Mouse (Mus musculus) kidney, adult 2 months (tissue): ENCODE data around the gene Cfap221. TPM values are rescaled to one million over a fixed set of nuclear protein-coding genes. Genes with fewer than 3 reads are reported as not detected.
A peak's percentile ranks its signal among the peaks of the same experiment; 100 is the strongest.

ENCODE experiments used
- DNase-seq: peaks from one replicate; pipeline ENCODE4 v3.0.0; 2021
- H3K27ac ChIP-seq: fragments of 200-500 bp; 2 replicates; pipeline ENCODE4 v1.5.1; 2012; ENCODE audit warnings: low read depth, low read length, control low read depth, inconsistent platforms; ENCODE audit not compliant: insufficient read depth
- H3K27me3 ChIP-seq: fragments of 200-500 bp; replicated peaks from 2 replicates; pipeline ENCODE4 v1.6.1; 2012; ENCODE audit warnings: mild to moderate bottlenecking, moderate library complexity, low read length, inconsistent platforms; ENCODE audit not compliant: control insufficient read depth, insufficient read depth
- H3K36me3 ChIP-seq: fragments of 200-500 bp; 2 replicates; pipeline ENCODE4 v1.6.1; 2012; ENCODE audit warnings: mild to moderate bottlenecking, moderate library complexity, low read length, inconsistent platforms; ENCODE audit not compliant: control insufficient read depth, insufficient read depth
- H3K4me1 ChIP-seq: fragments of 200-500 bp; 2 replicates; pipeline ENCODE4 v1.6.1; 2011; ENCODE audit warnings: low read length; ENCODE audit not compliant: control insufficient read depth, insufficient read depth
- H3K4me3 ChIP-seq: fragments of 200-500 bp; 2 replicates; pipeline ENCODE4 v1.5.1; 2011; ENCODE audit warnings: mild to moderate bottlenecking, low read depth, low read length, control low read depth; ENCODE audit not compliant: insufficient read depth
- CTCF ChIP-seq: fragments of 200-500 bp; conservative IDR thresholded peaks from 2 replicates; pipeline ENCODE4 v1.5.1; 2011; ENCODE audit warnings: low read depth, mild to moderate bottlenecking, control low read depth, low read length, moderate library complexity, mixed read lengths; ENCODE audit not compliant: insufficient read depth, insufficient read length
- POLR2A ChIP-seq: fragments of 200-500 bp; IDR thresholded peaks from one replicate; pipeline ENCODE4 v1.6.1; 2011; ENCODE audit warnings: low read depth, low read length, control low read depth
- WGBS: fragments of 180-500 bp; shearing (Covaris S2); methylation state at CpG from one replicate; pipeline ENCODE4 v1.1.7; 2018; 5-methylcytosine and 5-hydroxymethylcytosine counted together
- polyA plus RNA-seq: library from polyadenylated mRNA; depleted of rRNA; stranded (reverse); fragments of >200 nt; gene quantifications from 2 replicates; pipeline ENCODE4 v1.2.3, GENCODE M21; 2012; rRNA removed

The Cfap221 gene
- polyA plus RNA-seq, 1 experiment: not detected

- TF ChIP-seq CTCF (no peak), POLR2A (no peak)
- Histone ChIP-seq H3K27me3 (no peaks in the 10 kb centered on the region), H3K36me3 (no peaks in the 10 kb centered on the region), H3K4me3 (no peak overlapping the region), H3K4me1 (no peaks in the 10 kb centered on the region), H3K27ac (no peak overlapping the region)
- WGBS: 78% methylated on average over 16 of the region's 16 CpGs
- DNase-seq: no peak
Observed at GRCm38 (mm10) chr1:119889347-119889746, 107.7 kb downstream of the Cfap221 start.

GRCm38 (mm10) chr1:119886320-119886719, 110.7 kb downstream of the Cfap221 start:
- no peak overlapping the region for H3K4me3 ChIP-seq
- H3K27me3 ChIP-seq: no peaks in the 10 kb centered on the region
- no peaks in the 10 kb centered on the region for H3K36me3 ChIP-seq
- 52% methylated on average over 7 of the region's 7 CpGs for WGBS
- TF ChIP-seq CTCF (no peak), POLR2A (no peak)
- no peaks in the 10 kb centered on the region for H3K4me1 ChIP-seq
- DNase-seq: no peak
- no peak overlapping the region for H3K27ac ChIP-seq

- TF ChIP-seq CTCF: no peak
- TF ChIP-seq POLR2A: no peak
- WGBS: 84% methylated on average over 3 of the region's 3 CpGs
- H3K4me1 ChIP-seq: no peaks in the 10 kb centered on the region
- no peak overlapping the region for H3K27ac ChIP-seq
- no peak for DNase-seq
- no peak overlapping the region for H3K4me3 ChIP-seq
- no peaks in the 10 kb centered on the region for H3K27me3 ChIP-seq
- H3K36me3 ChIP-seq: no peaks in the 10 kb centered on the region
Observed at GRCm38 (mm10) chr1:119884272-119884671, 112.8 kb downstream of the Cfap221 start.

- DNase-seq: peak; percentile 4
- 76% methylated on average over 7 of the region's 7 CpGs for WGBS
- no peaks in the 10 kb centered on the region for H3K27me3 ChIP-seq
- no peaks in the 10 kb centered on the region for H3K36me3 ChIP-seq
- TF ChIP-seq POLR2A (no peak), CTCF (no peak)
- H3K27ac ChIP-seq: no peak overlapping the region
- H3K4me1 ChIP-seq: peaks cover 10% of the 10 kb centered on the region; the same call in 1 of the 2 replicates
- H3K4me3 ChIP-seq: no peak overlapping the region
Observed at GRCm38 (mm10) chr1:119878909-119879308, 118.1 kb downstream of the Cfap221 start.

- DNase-seq: peak; percentile 68
- Histone ChIP-seq H3K27me3 (no peaks in the 10 kb centered on the region), H3K36me3 (no peaks in the 10 kb centered on the region), H3K4me3 (no peak overlapping the region), H3K4me1 (peaks cover 10% of the 10 kb centered on the region; the same call in 1 of the 2 replicates), H3K27ac (peak overlapping the region; percentile 69)
- WGBS: 52% methylated on average over 4 of the region's 4 CpGs
- TF ChIP-seq POLR2A: no peak
- no peak for TF ChIP-seq CTCF
Observed at GRCm38 (mm10) chr1:119877469-119877868, 119.6 kb downstream of the Cfap221 start.

Other genes starting within 250 kb of the Cfap221 start
- 2.9 and 3.6 TPM in 2 replicates for gene Ptpn4, start 159.6 kb downstream of the Cfap221 start, polyA plus RNA-seq
- 7.8 and 8.3 TPM in 2 replicates for gene Tmem177, start 84.0 kb downstream of the Cfap221 start, polyA plus RNA-seq
- 1.4 and 2.0 TPM in 2 replicates for gene Sctr, start 9.7 kb upstream of the Cfap221 start, polyA plus RNA-seq
- gene Tmem37, start 76.8 kb upstream of the Cfap221 start, polyA plus RNA-seq: 232 and 266 TPM in 2 replicates
- gene Dbi, start 123.8 kb upstream of the Cfap221 start, polyA plus RNA-seq: 1,108 and 1,337 TPM in 2 replicates
- gene 3110009E18Rik, start 124.0 kb upstream of the Cfap221 start, polyA plus RNA-seq: 4.3 and 5.1 TPM in 2 replicates